Mouse (Mus musculus) heart, embryonic 11.5 days (tissue): ENCODE data around the gene Fgr. TPM values are rescaled to one million over a fixed set of nuclear protein-coding genes. Genes with fewer than 3 reads are reported as not detected.
A peak's percentile ranks its signal among the peaks of the same experiment; 100 is the strongest.

Experiments
- ATAC-seq: fragments of 200-750 bp; cut with Nextera tagmentation; replicated peaks from 2 replicates; pipeline ENCODE4 v1.8.0; 2017; ENCODE audit warnings: moderate library complexity; ENCODE audit not compliant: insufficient number of reproducible peaks, low FRiP score, low TSS enrichment
- H3K27ac ChIP-seq: fragments of 300-500 bp; sonication (generic); 2 replicates; pipeline ENCODE4 v1.5.1; 2014; ENCODE audit warnings: mild to moderate bottlenecking, low read depth, low read length
- H3K27me3 ChIP-seq: fragments of 300-500 bp; sonication (generic); 2 replicates; pipeline ENCODE4 v1.6.1; 2014; ENCODE audit warnings: mild to moderate bottlenecking, low read length, mixed read lengths; ENCODE audit not compliant: control insufficient read depth, insufficient read depth
- H3K36me3 ChIP-seq: fragments of 300-500 bp; sonication (generic); 2 replicates; pipeline ENCODE4 v1.6.1; 2014; ENCODE audit warnings: mild to moderate bottlenecking, low read length, moderate library complexity, mixed read lengths; ENCODE audit not compliant: control insufficient read depth, insufficient read depth
- H3K4me1 ChIP-seq: fragments of 300-500 bp; sonication (generic); 2 replicates; pipeline ENCODE4 v1.6.1; 2014; ENCODE audit warnings: low read length; ENCODE audit not compliant: control insufficient read depth, insufficient read depth
- H3K4me2 ChIP-seq: fragments of 300-500 bp; sonication (generic); 2 replicates; pipeline ENCODE4 v1.6.1; 2014; ENCODE audit warnings: mild to moderate bottlenecking, moderate library complexity
- H3K4me3 ChIP-seq: fragments of 300-500 bp; sonication (generic); 2 replicates; pipeline ENCODE4 v1.5.1; 2014; ENCODE audit warnings: low read depth, low read length
- H3K9ac ChIP-seq: fragments of 300-500 bp; sonication (generic); 2 replicates; pipeline ENCODE4 v1.6.1; 2014; ENCODE audit warnings: mild to moderate bottlenecking, low read depth, low read length, moderate library complexity
- H3K9me3 ChIP-seq: fragments of 300-500 bp; sonication (generic); replicated peaks from 2 replicates; pipeline ENCODE4 v1.6.1; 2016; ENCODE audit warnings: low read length; ENCODE audit not compliant: control insufficient read depth
- WGBS: fragments of 180-500 bp; shearing (Covaris S2); extraction: QIAGEN DNeasy Blood & Tissue Kit; methylation state at CpG from one replicate; pipeline ENCODE4 v1.1.7; 2014; ENCODE audit not compliant: insufficient replicate concordance; 5-methylcytosine and 5-hydroxymethylcytosine counted together
- polyA plus RNA-seq: library from polyadenylated mRNA; unstranded; fragments of >200 nt; fragmentation: Nextera tagmentation; extraction: Ambion mirVana; gene quantifications from 2 replicates; pipeline ENCODE4 v1.2.1, GENCODE M21; 2014

Fgr gene
- polyA plus RNA-seq, 1 experiment from 2014 or later, result 0.40 TPM

- H3K9ac ChIP-seq, result peak overlapping the region; percentile 59
Observed at GRCm38 (mm10) chr4:133022217-133022616, 48.3 kb downstream of the Fgr start.

DNA sequence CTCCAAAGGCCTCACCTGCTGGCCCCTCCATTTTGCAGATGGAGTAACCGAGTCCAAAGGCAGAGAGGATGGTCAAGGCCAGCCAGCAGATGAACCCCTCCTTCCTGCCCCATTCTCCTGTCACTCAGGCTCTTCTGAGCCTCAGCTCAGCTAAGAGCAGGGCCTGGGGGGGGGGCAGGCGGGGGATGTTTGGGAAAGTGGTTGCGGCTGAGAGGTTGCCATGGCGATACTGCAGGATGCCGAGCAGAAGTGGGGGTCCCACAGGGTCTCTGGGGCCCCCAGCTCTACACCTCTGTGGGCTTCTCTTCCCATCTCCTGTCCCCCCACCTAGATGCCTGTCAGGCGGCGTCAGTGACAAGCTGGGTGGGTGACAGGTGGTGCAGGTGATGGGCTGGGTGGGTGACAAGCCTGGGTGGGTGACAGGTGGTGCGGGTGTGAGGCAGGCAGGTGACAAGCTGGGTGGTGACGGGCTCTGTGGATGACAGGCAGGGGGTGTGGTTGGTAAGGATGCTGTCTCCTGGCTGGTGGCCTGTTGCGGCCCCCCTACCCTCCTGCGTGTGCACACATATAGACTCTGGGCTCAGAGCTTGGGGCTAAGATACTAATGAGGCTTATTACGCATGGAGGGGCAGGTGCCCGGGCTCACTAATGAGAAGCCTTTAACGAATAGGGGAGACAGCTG, 49.2 kb downstream of the Fgr start:
- H3K9me3 ChIP-seq, result no peaks in the 10 kb centered on the region
- H3K4me2 ChIP-seq, result no peak overlapping the region
- no peaks in the 10 kb centered on the region for H3K27me3 ChIP-seq
- peaks cover 93% of the 10 kb centered on the region for H3K4me1 ChIP-seq
- peak overlapping the region; percentile 59; the same call in 1 of the 2 replicates for H3K9ac ChIP-seq
- H3K4me3 ChIP-seq, result no peak overlapping the region
- no peaks in the 10 kb centered on the region for H3K36me3 ChIP-seq
- 74% methylated on average over 14 of the region's 14 CpGs for WGBS
- no peak for ATAC-seq
- no peak overlapping the region for H3K27ac ChIP-seq

More at GRCm38 (mm10) chr4:133022217-133022616, 48.3 kb downstream of the Fgr start:
- H3K27me3 ChIP-seq, result no peaks in the 10 kb centered on the region
- 0 out of 2 replicates have a peak overlapping the region, but pooled peaks have one; percentile 22 for H3K27ac ChIP-seq
- peak overlapping the region; percentile 29 for H3K4me2 ChIP-seq
- no peaks in the 10 kb centered on the region for H3K9me3 ChIP-seq
- H3K4me3 ChIP-seq, result peak overlapping the region; percentile 3; the same call in 1 of the 2 replicates
- peaks cover 94% of the 10 kb centered on the region for H3K4me1 ChIP-seq
- no peak for ATAC-seq
- no peaks in the 10 kb centered on the region for H3K36me3 ChIP-seq
- 25% methylated on average over 14 of the region's 14 CpGs for WGBS

- Histone ChIP-seq H3K4me1 (peaks cover 94% of the 10 kb centered on the region), H3K27ac (peak overlapping the region; percentile 29; the same call in 1 of the 2 replicates)
- WGBS, result 87% methylated on average over 6 of the region's 6 CpGs
Observed at GRCm38 (mm10) chr4:133023636-133024035, 49.7 kb downstream of the Fgr start.

GRCm38 (mm10) chr4:133024404-133024803, 50.5 kb downstream of the Fgr start:
- no peak for ATAC-seq
- H3K4me3 ChIP-seq, result no peak overlapping the region
- no peak overlapping the region for H3K9ac ChIP-seq
- H3K4me1 ChIP-seq, result peaks cover 91% of the 10 kb centered on the region
- H3K9me3 ChIP-seq, result no peaks in the 10 kb centered on the region
- H3K4me2 ChIP-seq, result no peak overlapping the region
- no peaks in the 10 kb centered on the region for H3K27me3 ChIP-seq
- WGBS, result 44% methylated on average over 3 of the region's 4 CpGs
- no peaks in the 10 kb centered on the region for H3K36me3 ChIP-seq
- peak overlapping the region; percentile 67; the same call in 1 of the 2 replicates for H3K27ac ChIP-seq

More at GRCm38 (mm10) chr4:133023636-133024035, 49.7 kb downstream of the Fgr start:
- Histone ChIP-seq H3K4me2 (no peak overlapping the region), H3K9ac (no peak overlapping the region), H3K27me3 (no peaks in the 10 kb centered on the region), H3K36me3 (no peaks in the 10 kb centered on the region), H3K9me3 (no peaks in the 10 kb centered on the region), H3K4me3 (no peak overlapping the region)
- ATAC-seq, result no peak

DNA sequence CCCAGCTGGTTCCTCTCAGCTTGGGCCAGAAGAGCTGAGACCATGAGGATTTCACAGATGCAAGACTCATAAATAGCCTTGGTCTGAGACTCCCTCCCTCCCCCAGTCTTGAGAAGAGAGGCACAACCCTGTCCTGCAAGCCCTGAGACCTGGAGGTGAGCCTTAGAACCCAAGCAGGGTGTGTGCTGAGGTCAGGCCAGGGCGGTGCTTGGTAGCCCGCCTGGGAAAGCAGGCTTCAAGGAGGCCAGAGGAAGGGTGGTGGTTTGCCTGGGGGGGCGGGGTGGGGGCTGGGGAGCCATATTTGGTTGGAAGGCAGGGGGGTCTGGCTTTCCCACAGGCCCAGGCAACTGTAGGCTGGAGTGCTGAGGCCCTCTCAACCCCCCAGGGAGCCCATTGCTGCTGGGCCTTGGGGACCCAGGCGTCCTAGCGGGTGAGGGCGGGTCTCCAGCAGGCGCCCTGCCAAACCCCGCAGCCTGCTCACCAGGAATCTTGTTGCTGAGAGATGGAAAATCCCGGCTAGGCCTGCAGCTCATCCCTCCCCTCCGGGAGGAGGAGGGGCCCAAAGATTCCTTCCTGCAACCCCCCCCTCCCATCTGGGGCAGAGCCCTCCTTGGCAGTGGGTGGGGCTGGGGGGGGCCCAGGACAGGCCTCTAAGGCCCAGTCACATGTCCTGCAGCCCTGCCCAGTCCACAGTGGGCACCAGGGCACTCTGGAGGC, 51.2 kb downstream of the Fgr start:
- 8% methylated on average over 5 of the region's 10 CpGs for WGBS
- no peak overlapping the region for H3K4me3 ChIP-seq
- peak overlapping the region; percentile 67 for H3K27ac ChIP-seq
- H3K27me3 ChIP-seq, result no peaks in the 10 kb centered on the region
- no peaks in the 10 kb centered on the region for H3K36me3 ChIP-seq
- no peaks in the 10 kb centered on the region for H3K9me3 ChIP-seq
- peak overlapping the region; percentile 37 for H3K4me2 ChIP-seq
- ATAC-seq, result peak; percentile 14; the same call in 1 of the 2 replicates
- H3K9ac ChIP-seq, result peak overlapping the region; percentile 46; the same call in 1 of the 2 replicates
- peaks cover 91% of the 10 kb centered on the region for H3K4me1 ChIP-seq

DNA sequence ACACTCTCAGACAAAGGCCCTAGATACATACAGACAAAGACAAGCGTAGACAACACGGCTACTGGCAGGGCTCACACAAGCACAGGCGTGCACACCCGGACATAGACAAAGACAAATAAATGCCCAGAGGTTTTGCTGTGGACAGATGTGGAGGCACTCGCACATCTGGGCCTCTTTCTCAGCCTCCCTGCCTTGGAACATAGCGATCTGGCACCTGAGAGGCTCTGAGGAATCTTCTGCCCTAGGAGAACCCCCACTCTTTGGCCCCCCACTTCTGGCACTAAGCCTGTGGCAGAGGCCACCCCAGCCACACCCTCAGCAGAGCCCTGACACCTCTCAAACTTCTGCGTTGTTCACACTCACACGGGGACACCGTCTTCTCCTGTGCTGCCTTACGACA, 52.4 kb downstream of the Fgr start:
- no peak overlapping the region for H3K4me3 ChIP-seq
- H3K4me2 ChIP-seq, result no peak overlapping the region
- no peaks in the 10 kb centered on the region for H3K9me3 ChIP-seq
- H3K36me3 ChIP-seq, result no peaks in the 10 kb centered on the region
- no peak for ATAC-seq
- peaks cover 80% of the 10 kb centered on the region for H3K4me1 ChIP-seq
- 0 out of 2 replicates have a peak overlapping the region, but pooled peaks have one; percentile 41 for H3K27ac ChIP-seq
- H3K9ac ChIP-seq, result no peak overlapping the region
- H3K27me3 ChIP-seq, result no peaks in the 10 kb centered on the region
- WGBS, result 67% methylated on average over 10 of the region's 10 CpGs

DNA sequence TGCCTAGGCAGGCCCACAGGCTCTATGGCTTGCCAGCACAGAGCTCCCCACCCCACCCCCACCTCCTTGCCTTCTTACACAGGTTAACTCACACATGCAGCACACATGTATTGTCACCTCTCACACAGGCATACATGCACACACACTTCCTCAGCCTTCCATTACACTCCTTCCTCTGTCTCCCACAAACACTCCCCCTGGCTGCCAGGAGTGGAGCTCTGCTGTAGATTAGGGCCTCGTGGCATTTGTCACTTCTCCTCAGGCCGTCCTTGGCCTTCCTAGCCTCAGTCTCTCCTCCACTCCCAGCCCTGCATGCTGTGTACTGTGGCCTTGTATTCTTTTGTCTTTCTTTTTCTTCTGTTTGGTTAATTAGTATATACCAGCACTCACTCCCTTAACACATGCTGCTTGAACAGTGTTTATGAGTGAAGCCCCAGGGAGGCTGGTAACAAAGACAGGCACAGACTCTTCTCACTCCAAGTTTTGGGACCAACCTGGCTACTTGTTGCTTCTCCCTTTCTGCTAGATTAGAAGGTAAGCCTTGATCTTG, 53.0 kb downstream of the Fgr start:
- no peak overlapping the region for H3K4me2 ChIP-seq
- no peaks in the 10 kb centered on the region for H3K27me3 ChIP-seq
- no peaks in the 10 kb centered on the region for H3K9me3 ChIP-seq
- no peak overlapping the region for H3K9ac ChIP-seq
- no peak for ATAC-seq
- no peaks in the 10 kb centered on the region for H3K36me3 ChIP-seq
- H3K27ac ChIP-seq, result peak overlapping the region; percentile 41; the same call in 1 of the 2 replicates
- WGBS, result 2% methylated on average over 2 of the region's 2 CpGs
- no peak overlapping the region for H3K4me3 ChIP-seq
- H3K4me1 ChIP-seq, result peaks cover 74% of the 10 kb centered on the region

GRCm38 (mm10) chr4:133027721-133028120, 53.8 kb downstream of the Fgr start:
- 50% methylated on average over 10 of the region's 10 CpGs for WGBS
- Histone ChIP-seq H3K9ac (no peak overlapping the region), H3K27ac (no peak overlapping the region), H3K36me3 (no peaks in the 10 kb centered on the region), H3K4me3 (no peak overlapping the region), H3K4me2 (no peak overlapping the region), H3K4me1 (peaks cover 66% of the 10 kb centered on the region), H3K9me3 (no peaks in the 10 kb centered on the region), H3K27me3 (no peaks in the 10 kb centered on the region)
- no peak for ATAC-seq
